Mouse (Mus musculus): ENCODE measurements around the gene Fstl1. TPM values are rescaled to one million over a fixed set of nuclear protein-coding genes. Genes with fewer than 3 reads are reported as not detected.

Gene Fstl1
- total and polyA plus RNA-seq, 3 experiments = 0.34 to 0.87 (median 0.59) TPM

DNA sequence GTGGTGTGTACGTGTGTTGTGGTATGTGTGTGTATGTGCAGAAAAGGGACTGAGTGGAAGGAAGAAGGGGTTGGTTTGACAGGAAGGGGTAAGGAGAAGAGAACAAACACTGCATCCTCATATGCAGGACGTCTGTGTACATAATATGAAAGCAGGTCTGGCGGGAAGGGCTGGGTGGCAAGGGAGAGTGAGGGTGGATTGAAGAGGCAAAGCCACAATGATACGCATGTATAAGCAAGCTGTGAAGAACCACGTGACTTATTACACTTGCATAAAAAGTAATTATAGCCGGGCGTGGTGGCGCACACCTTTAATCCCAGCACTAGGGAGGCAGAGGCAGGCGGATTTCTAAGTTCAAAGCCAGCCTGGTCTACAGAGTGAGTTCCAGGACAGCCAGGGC, 89.2 kb downstream of the Fstl1 start:
- H3K36me3 ChIP-seq (replicated peaks in 1 of 2; ENCODE audit: control insufficient read depth in 1 of 2, insufficient read depth in 1 of 2, low read length in 1 of 2) = peaks cover 0 to 2% of the 10 kb centered on the region in 2 experiments
- H3K4me2 ChIP-seq (ENCODE audit: insufficient read depth, low read depth, poor library complexity, severe bottlenecking) = no peak overlapping the region
- H3K27ac ChIP-seq (ENCODE audit: insufficient read depth, low read depth) = no peak overlapping the region
- H3K9me3 ChIP-seq (replicated peaks; ENCODE audit: low read length) = peaks cover 5% of the 10 kb centered on the region
- in situ Hi-C loops (cut with MboI; ENCODE audit: low pct_ligation_motif_present, low pct_unique_long_range_greater_than_20kb, low sequenced_read_pairs) (no loop called here), dilution Hi-C loops (cut with MboI; ENCODE audit: extremely low pct_ligation_motif_present, extremely low pct_unique_long_range_greater_than_20kb, low sequenced_read_pairs) (no loop called here)
- TF ChIP-seq JUN (IDR thresholded peaks at IDR 0.05; ENCODE audit: insufficient read depth, low read depth, low read length) (no peak), POLR2AphosphoS2 (IDR thresholded peaks at IDR 0.05; ENCODE audit: low read depth, low read length) (no peak), USF1 (IDR thresholded peaks at IDR 0.05; ENCODE audit: low read depth, low read length) (no peak)
- DNase-seq (ENCODE audit: extremely low read depth) = no peak
- no peaks in the 10 kb centered on the region for H3K27me3 ChIP-seq (replicated peaks)
- H3K79me2 ChIP-seq (replicated peaks; ENCODE audit: control insufficient read depth, extremely low read depth, insufficient read depth, poor library complexity, severe bottlenecking) = peaks cover 20% of the 10 kb centered on the region
- peaks cover 17 to 18% of the 10 kb centered on the region in 2 experiments for H3K4me1 ChIP-seq (ENCODE audit: control insufficient read depth in 1 of 2, insufficient read depth in 2 of 2)
- H3K4me3 ChIP-seq (replicated peaks in 1 of 3; ENCODE audit: low read depth in 2 of 3, low read length in 2 of 3, poor library complexity in 1 of 3) = no peak overlapping the region
- no peak overlapping the region for H3K9ac ChIP-seq (ENCODE audit: insufficient read depth, low read depth)

DNA sequence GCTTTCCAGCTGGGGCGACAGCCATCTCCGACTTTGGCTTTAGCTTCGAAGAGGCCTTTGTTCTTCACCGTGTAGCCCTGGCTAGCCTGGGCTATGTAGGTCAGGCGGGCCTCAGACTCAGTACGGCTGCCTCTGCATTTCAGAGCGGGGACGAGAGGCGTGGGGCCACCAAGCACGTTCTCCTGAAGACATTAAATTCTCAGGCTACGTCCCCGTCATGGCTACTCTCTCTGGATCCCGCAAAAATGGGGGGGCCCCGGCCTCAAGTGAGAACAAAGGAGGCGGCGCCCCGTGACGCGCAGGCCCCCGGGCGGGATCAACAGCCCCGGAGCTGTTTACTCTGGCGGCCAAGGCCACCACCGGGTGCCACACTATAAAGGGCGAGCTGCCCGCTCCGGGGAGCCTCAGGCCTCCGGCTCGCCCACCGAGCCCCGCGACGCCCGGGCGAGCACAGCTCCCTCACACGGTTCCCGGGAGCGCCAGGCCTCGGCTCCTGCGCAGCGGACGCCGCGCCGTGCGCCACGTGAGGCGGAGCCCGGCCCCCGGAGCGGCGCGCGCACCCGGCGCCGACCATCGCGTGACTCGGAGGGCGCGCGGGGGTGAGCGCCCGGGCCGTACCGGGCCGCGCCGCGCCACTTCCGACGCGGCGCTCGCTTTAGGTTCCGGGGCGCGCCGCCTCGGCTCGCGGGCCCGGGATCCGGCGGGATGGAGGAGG, 91.3 kb downstream of the Fstl1 start, which contains the start of gene Lrrc58:
Gene Lrrc58 (plus strand): TSS at position 599 of the 715 bp plus-strand sequence.
- in situ Hi-C loops (cut with MboI; ENCODE audit: low pct_ligation_motif_present, low pct_unique_long_range_greater_than_20kb, low sequenced_read_pairs) = no loop called here
- H3K9ac ChIP-seq (ENCODE audit: insufficient read depth, low read depth) = peak within 1 kb of the TSS; percentile 86
- DNase-seq (ENCODE audit: extremely low read depth) = peak; percentile 70
- peaks cover 17 to 30% of the 10 kb centered on the region in 2 experiments for H3K4me1 ChIP-seq (ENCODE audit: control insufficient read depth in 1 of 2, insufficient read depth in 2 of 2)
- peak within 1 kb of the TSS; percentile 83 for H3K27ac ChIP-seq (ENCODE audit: insufficient read depth, low read depth)
- H3K4me3 ChIP-seq (replicated peaks in 1 of 3; ENCODE audit: low read depth in 2 of 3, low read length in 2 of 3, poor library complexity in 1 of 3) = peak within 1 kb of the TSS; percentile 88 to 99 (median 97)
- peaks cover 0 to 14% of the 10 kb centered on the region in 2 experiments for H3K36me3 ChIP-seq (replicated peaks in 1 of 2; ENCODE audit: control insufficient read depth in 1 of 2, insufficient read depth in 1 of 2, low read length in 1 of 2)
- peak within 1 kb of the TSS; percentile 62 for H3K4me2 ChIP-seq (ENCODE audit: insufficient read depth, low read depth, poor library complexity, severe bottlenecking)
- no peaks in the 10 kb centered on the region for H3K27me3 ChIP-seq (replicated peaks)
- dilution Hi-C loops (cut with MboI; ENCODE audit: extremely low pct_ligation_motif_present, extremely low pct_unique_long_range_greater_than_20kb, low sequenced_read_pairs) = no loop called here
- TF ChIP-seq JUN (IDR thresholded peaks at IDR 0.05; ENCODE audit: insufficient read depth, low read depth, low read length) (no peak), SMC3 (IDR thresholded peaks at IDR 0.05; ENCODE audit: low read depth, low read length) (no peak), ZMIZ1 (IDR thresholded peaks at IDR 0.05; ENCODE audit: low read depth, low read length) (peak; percentile 61; the same call in 1 of the 2 replicates), NRF1 (IDR thresholded peaks at IDR 0.05; ENCODE audit: low read depth, low read length) (peak; percentile 87), POLR2A (IDR thresholded peaks at IDR 0.05; ENCODE audit: low read depth, low read length) (peak; percentile 89), MXI1 (IDR thresholded peaks at IDR 0.05; ENCODE audit: low read depth, low read length) (peak; percentile 69; the same call in 1 of the 2 replicates), USF2 (conservative IDR thresholded peaks at IDR 0.05; ENCODE audit: low read depth, low read length) (no peak), HCFC1 (IDR thresholded peaks at IDR 0.05; ENCODE audit: low read depth, low read length) (peak; percentile 62), EP300 (IDR thresholded peaks at IDR 0.05; ENCODE audit: low read length) (no peak), KAT2A (IDR thresholded peaks at IDR 0.05; ENCODE audit: insufficient replicate concordance, low read length) (peak; percentile 49; the same call in 1 of the 2 replicates), E2F4 (IDR thresholded peaks at IDR 0.05; ENCODE audit: insufficient replicate concordance, low read depth, low read length) (no peak), RCOR1 (conservative IDR thresholded peaks at IDR 0.05; ENCODE audit: low read depth, low read length) (0 out of 2 replicates have a peak, but pooled peaks have one; percentile 18), POLR2AphosphoS2 (IDR thresholded peaks at IDR 0.05; ENCODE audit: low read depth, low read length) (no peak), MEF2A (IDR thresholded peaks at IDR 0.05; ENCODE audit: borderline replicate concordance, low read depth, low read length) (peak; percentile 32; the same call in 1 of the 2 replicates), SIN3A (IDR thresholded peaks at IDR 0.05; ENCODE audit: low read length) (no peak), MAX (IDR thresholded peaks at IDR 0.05; ENCODE audit: low read length) (peak; percentile 58), NELFE (IDR thresholded peaks at IDR 0.05; ENCODE audit: low read depth, low read length) (peak; percentile 85), CTCF (conservative IDR thresholded peaks at IDR 0.05 in 1 of 2, IDR thresholded peaks at IDR 0.05 in 1 of 2; ENCODE audit: low read depth in 2 of 2, low read length in 2 of 2) (no peak), TBP (conservative IDR thresholded peaks at IDR 0.05; ENCODE audit: low read depth, low read length) (no peak), ZC3H11A (IDR thresholded peaks at IDR 0.05; ENCODE audit: low read depth, low read length) (no peak), UBTF (IDR thresholded peaks at IDR 0.05; ENCODE audit: low read depth, low read length) (no peak; the same call in none of the 2 replicates), TCF12 (IDR thresholded peaks at IDR 0.05; ENCODE audit: low read depth, low read length) (peak; percentile 77), GABPA (IDR thresholded peaks at IDR 0.05; ENCODE audit: insufficient replicate concordance, low read depth, low read length) (no peak), BHLHE40 (IDR thresholded peaks at IDR 0.05; ENCODE audit: low read depth, low read length) (peak; percentile 95), USF1 (IDR thresholded peaks at IDR 0.05; ENCODE audit: low read depth, low read length) (peak; percentile 79), ELF1 (IDR thresholded peaks at IDR 0.05; ENCODE audit: low read depth, low read length) (peak; percentile 63; the same call in 1 of the 2 replicates), IRF4 (IDR thresholded peaks at IDR 0.05; ENCODE audit: low read depth, low read length) (peak; percentile 25; the same call in 1 of the 2 replicates)
- no peaks in the 10 kb centered on the region for H3K9me3 ChIP-seq (replicated peaks; ENCODE audit: low read length)
- H3K79me2 ChIP-seq (replicated peaks; ENCODE audit: control insufficient read depth, extremely low read depth, insufficient read depth, poor library complexity, severe bottlenecking) = peaks cover 35% of the 10 kb centered on the region
